Mouse (Mus musculus) testis, adult 2 months (tissue): ENCODE results near the gene Dennd2a.

Source experiments
- CTCF ChIP-seq: fragments of 200-500 bp; IDR thresholded peaks from 2 replicates; pipeline ENCODE4 v1.5.1; 2012; ENCODE audit warnings: low read depth, mild to moderate bottlenecking, inconsistent platforms, low read length, moderate library complexity; ENCODE audit not compliant: control insufficient read depth, insufficient read depth, insufficient replicate concordance
- POLR2A ChIP-seq: fragments of 200-500 bp; IDR thresholded peaks from 2 replicates; pipeline ENCODE4 v1.6.1; 2012; ENCODE audit warnings: low read depth, mild to moderate bottlenecking, inconsistent platforms, low read length, moderate library complexity; ENCODE audit not compliant: control insufficient read depth

GRCm38 (mm10) chr6:39420867-39421266, 136.8 kb downstream of the Dennd2a start:
- TF ChIP-seq CTCF, result no peak
- no peak for TF ChIP-seq POLR2A
